Mouse (Mus musculus) C2C12 (cell line): ENCODE measurements around the gene Babam2. TPM values are rescaled to one million over a fixed set of nuclear protein-coding genes. Genes with fewer than 3 reads are reported as not detected.

Experiments used
- H3K27me3 ChIP-seq: one replicate; pipeline ENCODE4 v1.6.1; 2011; ENCODE audit not compliant: control insufficient read depth, insufficient read depth, insufficient read length
- H3K36me3 ChIP-seq: one replicate; pipeline ENCODE4 v1.6.1; 2011; ENCODE audit not compliant: control insufficient read depth, insufficient read depth
- H3K4me3 ChIP-seq: one replicate; pipeline ENCODE4 v1.5.1; 2011; ENCODE audit warnings: mild to moderate bottlenecking, control low read depth; ENCODE audit not compliant: poor library complexity, insufficient read depth, severe bottlenecking
- H3K79me2 ChIP-seq: one replicate; pipeline ENCODE4 v1.6.1; 2011; ENCODE audit not compliant: control insufficient read depth, insufficient read depth
- H3K79me3 ChIP-seq: one replicate; pipeline ENCODE4 v1.6.1; 2011; ENCODE audit warnings: low read depth, control low read depth
- H3ac ChIP-seq: one replicate; pipeline ENCODE3; 2011; ENCODE audit warnings: low read depth; ENCODE audit not compliant: control insufficient read depth, insufficient read length
- CEBPB ChIP-seq: IDR thresholded peaks from one replicate; pipeline ENCODE4 v1.6.1; 2011; ENCODE audit warnings: low read depth, mild to moderate bottlenecking, control low read depth, moderate library complexity
- CTCF ChIP-seq: IDR thresholded peaks from one replicate; pipeline ENCODE4 v1.5.1; 2011; ENCODE audit not compliant: control insufficient read depth, insufficient read depth, insufficient read length
- FOSL1 ChIP-seq: IDR thresholded peaks from one replicate; pipeline ENCODE4 v1.8.0; 2011; ENCODE audit warnings: mild to moderate bottlenecking, low read length; ENCODE audit not compliant: poor library complexity, insufficient read depth, severe bottlenecking
- MAX ChIP-seq: IDR thresholded peaks from one replicate; pipeline ENCODE4 v1.6.1; 2011; ENCODE audit warnings: mild to moderate bottlenecking, control low read depth
- MYOD1 ChIP-seq: IDR thresholded peaks from one replicate; pipeline ENCODE4 v1.6.1; 2011; ENCODE audit warnings: low read depth; ENCODE audit not compliant: control insufficient read depth, insufficient read length
- MYOG ChIP-seq: IDR thresholded peaks from one replicate; pipeline ENCODE4 v1.6.1; 2011; ENCODE audit not compliant: control insufficient read depth, insufficient read length; ENCODE audit errors: extremely low read depth
- USF1 ChIP-seq: IDR thresholded peaks from one replicate; pipeline ENCODE4 v1.6.1; 2011; ENCODE audit warnings: low read depth, mild to moderate bottlenecking, control low read depth, moderate library complexity
- polyA plus RNA-seq: library from polyadenylated mRNA; unstranded; fragments of >200 nt; fragmentation: generic; extraction: Trizol; gene quantifications from one replicate; pipeline ENCODE4 v1.2.1, GENCODE M21; 2012; ENCODE audit warnings: missing spikeins

The Babam2 gene
- polyA plus RNA-seq, 1 experiment, result 36.0 TPM

DNA sequence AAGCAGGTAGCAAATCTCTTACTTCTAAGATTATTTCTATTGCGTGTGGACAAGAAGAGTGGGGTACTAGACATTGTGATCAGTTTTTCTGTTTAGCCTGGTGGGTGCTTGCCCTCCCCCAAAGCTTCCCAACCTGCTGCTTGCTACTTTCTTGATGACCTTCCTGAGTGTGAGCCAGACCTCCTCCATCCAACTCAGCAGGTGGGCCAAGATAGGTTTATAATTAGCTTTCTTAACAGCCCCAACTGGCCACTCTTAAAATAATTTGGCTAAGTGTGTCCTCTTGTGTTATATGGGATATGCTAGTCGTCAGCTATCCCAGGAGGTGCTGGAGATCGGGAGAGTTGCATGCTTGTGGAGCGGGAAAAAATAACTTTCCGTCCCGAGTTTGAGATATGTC lies 235.8 kb downstream of the Babam2 start:
- H3K79me2 ChIP-seq, result no peaks in the 10 kb centered on the region
- H3K36me3 ChIP-seq, result no peaks in the 10 kb centered on the region
- TF ChIP-seq MYOD1 (no peak), USF1 (no peak), MAX (no peak), CEBPB (no peak), CTCF (no peak), MYOG (no peak), FOSL1 (no peak)
- no peak overlapping the region for H3ac ChIP-seq
- no peaks in the 10 kb centered on the region for H3K27me3 ChIP-seq
- H3K4me3 ChIP-seq, result no peak overlapping the region
- no peaks in the 10 kb centered on the region for H3K79me3 ChIP-seq

DNA sequence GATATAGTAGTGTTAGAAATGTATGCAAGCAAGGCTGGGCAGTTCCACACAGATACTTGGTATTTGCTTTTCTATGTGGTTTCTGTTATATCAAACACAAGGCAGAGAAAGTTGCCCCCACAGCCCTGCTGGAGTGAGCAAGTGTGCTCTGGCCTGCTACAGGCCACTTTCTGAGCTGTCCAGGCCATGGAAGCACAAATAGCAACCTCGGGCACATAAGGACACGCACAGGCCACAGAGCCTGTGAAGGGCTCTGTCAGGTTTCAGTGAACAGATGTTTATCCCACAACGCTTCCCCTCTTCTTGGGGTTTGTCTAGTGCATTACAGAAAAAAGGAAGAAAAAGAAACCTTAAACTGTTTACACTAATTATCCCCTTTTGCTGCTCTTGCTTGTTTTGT lies 236.9 kb downstream of the Babam2 start:
- H3K27me3 ChIP-seq, result no peaks in the 10 kb centered on the region
- H3K79me3 ChIP-seq, result no peaks in the 10 kb centered on the region
- no peaks in the 10 kb centered on the region for H3K79me2 ChIP-seq
- no peak overlapping the region for H3ac ChIP-seq
- no peak overlapping the region for H3K4me3 ChIP-seq
- TF ChIP-seq USF1 (no peak), CEBPB (no peak), MYOG (no peak), CTCF (no peak), MYOD1 (no peak), FOSL1 (no peak)
- H3K36me3 ChIP-seq, result no peaks in the 10 kb centered on the region

DNA sequence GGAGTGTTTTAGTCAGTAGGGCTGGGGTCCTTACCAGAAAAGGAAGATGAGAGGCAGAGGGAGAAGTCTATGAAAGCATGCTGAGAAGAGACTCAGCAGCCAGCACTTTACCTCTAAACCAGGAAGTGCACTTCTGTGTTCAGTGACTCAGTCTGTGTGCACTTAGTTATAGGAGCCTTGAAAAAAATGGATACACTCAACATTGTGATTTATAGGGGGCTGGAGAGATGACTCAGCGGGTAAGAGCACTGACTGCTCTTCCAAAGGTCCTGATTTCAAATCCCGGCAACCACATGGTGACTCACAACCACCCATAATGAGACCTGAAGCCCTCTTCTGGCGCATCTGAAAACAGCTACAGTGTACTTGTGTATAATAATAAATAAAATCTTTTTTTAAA lies 238.5 kb downstream of the Babam2 start:
- no peak overlapping the region for H3ac ChIP-seq
- no peaks in the 10 kb centered on the region for H3K79me2 ChIP-seq
- H3K79me3 ChIP-seq, result no peaks in the 10 kb centered on the region
- TF ChIP-seq CTCF (no peak), USF1 (no peak), FOSL1 (peak; percentile 53), MYOG (no peak), MAX (peak; percentile 24)
- H3K36me3 ChIP-seq, result no peaks in the 10 kb centered on the region
- no peaks in the 10 kb centered on the region for H3K27me3 ChIP-seq
- no peak overlapping the region for H3K4me3 ChIP-seq

DNA sequence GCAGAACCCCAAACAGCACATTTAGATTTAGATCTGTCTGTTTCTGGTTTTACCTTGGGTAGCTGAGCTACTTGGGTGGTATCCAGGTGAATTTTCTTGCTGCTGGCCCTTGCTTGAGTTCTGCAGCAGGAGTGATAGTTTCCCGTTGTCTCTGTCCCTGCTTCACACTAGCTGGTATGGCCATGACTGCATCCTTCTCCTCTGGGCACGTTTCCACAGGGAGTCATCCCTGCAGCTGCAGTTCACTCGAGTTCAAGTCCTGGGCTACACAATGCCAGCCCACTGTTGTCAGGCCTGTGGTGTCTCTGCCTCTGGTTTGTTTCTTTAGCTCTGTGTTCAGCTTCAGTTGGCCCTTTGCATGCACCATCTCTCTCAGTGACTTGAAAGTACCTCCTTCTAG lies 239.0 kb downstream of the Babam2 start:
- H3K79me2 ChIP-seq, result no peaks in the 10 kb centered on the region
- H3ac ChIP-seq, result no peak overlapping the region
- H3K4me3 ChIP-seq, result no peak overlapping the region
- no peaks in the 10 kb centered on the region for H3K27me3 ChIP-seq
- no peaks in the 10 kb centered on the region for H3K79me3 ChIP-seq
- TF ChIP-seq FOSL1 (no peak), MYOD1 (no peak), CEBPB (no peak), CTCF (no peak), USF1 (no peak), MAX (no peak), MYOG (no peak)
- no peaks in the 10 kb centered on the region for H3K36me3 ChIP-seq

DNA sequence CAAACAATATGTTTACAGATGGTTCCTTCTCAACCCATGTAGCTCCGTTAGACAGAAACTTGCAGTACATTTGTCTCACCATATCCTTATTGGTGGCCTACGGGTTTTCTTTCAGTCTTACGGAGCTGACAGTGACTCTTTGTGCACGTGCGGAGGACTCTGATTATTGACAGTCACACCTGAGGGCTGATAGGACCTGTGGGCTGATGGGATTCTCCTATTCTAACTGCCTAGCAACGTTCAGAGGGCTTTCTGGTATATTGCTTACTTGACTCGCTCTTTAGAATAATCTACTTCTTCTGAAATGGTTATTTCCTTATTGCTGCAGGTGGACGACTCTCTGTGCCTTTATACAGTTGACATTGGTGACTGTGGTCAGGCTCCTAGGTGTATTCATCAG lies 243.4 kb downstream of the Babam2 start:
- no peaks in the 10 kb centered on the region for H3K27me3 ChIP-seq
- no peaks in the 10 kb centered on the region for H3K79me3 ChIP-seq
- H3K36me3 ChIP-seq, result no peaks in the 10 kb centered on the region
- TF ChIP-seq MAX (no peak), MYOD1 (no peak), FOSL1 (no peak), MYOG (no peak), CTCF (no peak), CEBPB (no peak), USF1 (no peak)
- H3K4me3 ChIP-seq, result no peak overlapping the region
- H3ac ChIP-seq, result no peak overlapping the region
- H3K79me2 ChIP-seq, result no peaks in the 10 kb centered on the region

DNA sequence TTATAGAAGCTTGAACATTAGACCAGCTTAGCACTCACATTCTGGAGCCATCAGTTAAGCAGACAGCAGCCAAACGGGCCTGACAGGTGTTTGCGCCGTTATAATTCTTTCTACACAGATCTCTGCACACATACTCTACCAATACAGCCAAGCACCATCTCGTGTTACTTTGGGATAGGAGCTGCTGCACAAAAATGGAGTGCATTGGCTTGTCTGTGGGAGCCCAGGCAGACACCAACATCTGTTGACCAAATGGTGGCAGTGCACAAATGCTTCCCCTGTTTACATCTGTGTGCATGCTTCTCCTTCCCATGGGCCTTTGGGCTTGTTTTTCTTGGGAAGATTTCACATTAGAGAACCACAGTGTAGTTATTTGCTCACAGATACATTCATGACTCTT lies 249.7 kb downstream of the Babam2 start:
- H3K79me3 ChIP-seq, result no peaks in the 10 kb centered on the region
- H3ac ChIP-seq, result no peak overlapping the region
- no peaks in the 10 kb centered on the region for H3K27me3 ChIP-seq
- TF ChIP-seq MAX (no peak), CTCF (no peak), FOSL1 (no peak), CEBPB (no peak), MYOD1 (no peak), MYOG (no peak), USF1 (no peak)
- no peak overlapping the region for H3K4me3 ChIP-seq
- H3K79me2 ChIP-seq, result no peaks in the 10 kb centered on the region
- H3K36me3 ChIP-seq, result no peaks in the 10 kb centered on the region
